Mouse (Mus musculus): ENCODE measurements at regions not wholly inside any gene's neighbourhood (a gene's known extent, or its start where the extent isn't known, plus 50 kb on each side); places are given as distances from the start of the nearest gene placed in this dataset.
"Not testable (repeated sequence)": the region's sequence is repeated elsewhere in the genome, so short reads cannot be mapped to it uniquely, and the experiment has no call there.

DNA sequence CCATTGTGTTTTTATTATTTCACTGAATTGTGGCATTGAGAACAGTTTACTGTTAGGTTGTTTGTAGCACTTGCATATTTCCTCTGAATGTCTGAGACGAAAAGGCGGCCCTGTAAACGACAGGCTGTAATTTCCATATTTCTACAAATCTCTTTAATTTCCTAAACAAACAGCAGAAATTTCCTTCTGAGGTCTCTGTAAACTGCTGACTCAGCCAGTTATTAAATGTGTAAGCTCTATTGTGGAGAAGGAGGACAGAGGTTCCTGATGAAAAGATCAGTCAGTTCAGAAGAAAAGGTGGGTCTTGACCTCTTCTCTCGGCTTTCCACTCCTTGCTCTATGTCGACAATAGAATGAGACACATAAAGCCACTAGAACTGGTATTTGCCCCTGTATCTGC is 256.0 kb upstream of the 1700008P02Rik start:
- no peak for DNase-seq

DNA sequence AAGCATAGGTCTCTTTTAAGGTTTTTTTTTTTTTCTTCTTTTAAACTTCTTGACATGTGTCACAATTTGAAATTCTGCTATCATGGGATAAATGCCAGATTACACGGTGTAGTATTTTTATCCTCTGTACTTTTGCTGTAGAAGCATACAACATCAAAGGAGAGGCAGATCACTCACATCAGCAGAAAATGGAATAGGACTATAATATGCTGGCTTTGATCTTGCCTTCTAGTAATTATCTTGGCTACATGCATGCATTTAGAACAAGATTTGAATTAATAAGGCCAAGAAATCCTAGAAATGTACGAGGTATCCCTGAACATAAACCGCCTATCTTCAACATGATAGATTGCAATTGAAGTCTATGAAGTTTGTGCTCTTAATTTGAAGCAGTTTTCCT is 251.9 kb upstream of the 1700008P02Rik start:
- no peak for DNase-seq

DNA sequence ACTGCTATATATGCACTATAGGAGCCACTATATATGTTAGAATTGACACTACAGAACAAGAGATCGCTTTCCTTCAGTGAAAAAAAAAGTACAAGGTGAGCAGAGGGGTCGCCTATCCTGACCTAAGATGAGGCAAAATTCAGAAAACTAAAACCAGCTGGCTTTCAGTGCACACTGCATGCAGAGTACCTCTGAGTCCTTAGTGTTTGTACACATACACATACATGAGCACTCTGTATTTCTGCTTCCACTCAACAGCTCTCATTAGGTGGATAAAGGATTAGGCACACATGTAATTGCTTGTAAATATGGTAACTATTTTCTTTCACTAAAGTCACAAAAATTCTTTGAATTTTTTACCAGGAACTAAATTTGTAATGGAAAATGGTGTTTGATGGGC is 251.5 kb upstream of the 1700008P02Rik start:
- no peak for DNase-seq

- DNase-seq, result no peak
Observed at GRCm38 (mm10) chr3:6866148-6866483, 245.9 kb upstream of the 1700008P02Rik start.

DNA sequence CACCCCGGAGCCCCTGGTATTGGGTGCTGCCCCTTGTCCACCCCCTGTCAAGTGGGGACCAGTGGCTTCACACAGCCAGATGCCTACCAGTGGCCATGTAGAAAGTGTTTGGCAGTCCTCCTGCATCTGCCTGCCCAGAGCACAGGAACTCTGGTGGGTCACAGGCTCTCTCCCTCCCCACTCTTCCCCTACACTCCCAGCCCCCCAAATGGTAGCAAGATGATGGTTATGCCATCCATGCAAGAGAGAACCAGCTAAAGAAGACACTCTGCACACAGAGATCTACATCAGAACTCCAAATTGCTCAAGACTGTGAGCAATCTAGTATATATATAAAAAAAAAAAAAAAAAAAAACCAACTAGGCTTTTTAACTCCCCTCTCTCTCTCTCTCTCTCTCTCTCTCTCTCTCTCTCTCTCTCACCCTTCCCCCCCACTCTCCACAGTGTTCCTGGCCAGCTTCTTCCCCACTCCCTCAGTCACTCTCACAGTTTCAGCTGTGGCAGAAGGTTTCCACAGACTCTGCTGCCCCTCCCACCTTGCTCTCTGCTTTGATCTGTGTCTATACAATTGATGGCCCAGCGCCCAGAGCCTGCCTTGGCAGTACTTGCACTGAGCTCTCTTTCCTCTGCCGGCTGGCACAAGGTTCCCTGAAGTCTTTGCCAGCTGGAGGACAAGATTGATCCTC is 245.4 kb upstream of the 1700008P02Rik start:
- DNase-seq, result no peak

- DNase-seq, result no peak
Observed at GRCm38 (mm10) chr3:6859866-6860180, 239.6 kb upstream of the 1700008P02Rik start.

GRCm38 (mm10) chr3:6858982-6859865 is 239.0 kb upstream of the 1700008P02Rik start:
- no peak for DNase-seq

GRCm38 (mm10) chr3:6819332-6819731 is 199.1 kb upstream of the 1700008P02Rik start:
- DNase-seq, result no peak

DNA sequence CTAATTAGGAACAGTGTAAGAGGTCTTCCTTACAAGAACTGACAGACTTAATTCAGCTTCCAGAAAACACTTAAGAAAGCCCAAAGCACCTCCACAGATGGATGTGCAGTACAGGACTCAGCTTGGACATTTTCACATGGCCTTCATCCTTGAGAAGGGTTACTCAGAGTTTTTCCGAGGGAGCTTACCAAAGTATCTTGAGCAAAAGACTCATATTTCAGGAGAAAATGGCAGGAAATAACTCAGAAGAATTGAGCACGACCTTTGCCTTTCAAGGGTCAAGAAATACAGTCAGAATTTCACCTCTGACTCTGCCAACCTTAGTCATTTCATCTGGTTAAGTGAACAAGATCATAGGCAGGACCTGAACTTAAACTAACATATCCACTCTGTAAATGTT is 192.1 kb upstream of the 1700008P02Rik start:
- no peak for DNase-seq

- no peak for DNase-seq
Observed at GRCm38 (mm10) chr3:6809381-6809950, 189.2 kb upstream of the 1700008P02Rik start.

DNA sequence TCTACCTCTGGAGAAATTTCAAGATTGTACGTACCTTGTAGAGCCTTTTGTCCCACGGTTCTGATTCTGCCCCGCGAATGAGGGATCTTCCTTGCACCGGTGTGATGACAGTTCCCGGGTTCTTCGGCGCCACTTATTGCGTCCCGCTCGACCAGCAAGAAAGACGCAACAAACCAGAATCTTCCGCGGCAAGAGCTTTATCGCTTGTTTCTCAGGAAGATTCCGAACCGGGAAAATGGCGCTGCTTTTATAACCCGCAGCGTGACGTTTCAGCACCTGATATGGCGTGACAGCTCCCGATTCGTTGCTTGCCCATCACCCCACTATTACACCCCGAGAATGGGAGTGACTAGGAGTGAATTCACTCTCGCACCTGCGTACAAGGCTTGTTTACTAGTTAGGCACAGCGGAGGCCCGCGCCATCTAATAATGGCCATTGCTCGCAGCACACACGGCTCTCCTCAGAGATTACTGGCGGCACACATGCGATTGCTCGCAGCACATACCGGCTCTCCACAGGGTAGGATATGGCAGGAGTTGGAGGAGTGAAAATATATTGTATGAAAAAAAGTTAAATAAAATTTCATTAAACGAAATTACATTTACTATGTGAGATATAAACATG is 180.0 kb upstream of the 1700008P02Rik start:
- not testable (repeated sequence) for DNase-seq

DNA sequence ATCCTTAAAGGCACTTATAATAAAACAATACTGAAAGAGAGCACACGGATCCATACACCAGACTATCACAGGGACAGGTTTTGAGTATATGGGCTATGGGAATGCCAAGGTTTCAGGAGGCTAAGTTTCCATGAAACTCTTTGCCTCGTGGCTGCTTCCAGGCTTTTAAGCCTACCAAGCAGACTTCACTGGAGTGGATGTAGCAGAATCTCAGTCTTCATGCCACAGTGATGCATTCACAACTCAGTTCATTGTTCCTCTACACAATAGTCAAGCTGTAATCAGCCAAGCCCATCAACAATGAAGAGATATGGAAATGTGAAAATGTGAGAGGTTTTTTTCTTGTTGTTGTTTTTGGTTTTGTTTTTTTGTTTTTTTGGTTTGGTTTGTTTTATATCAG is 148.3 kb upstream of the 1700008P02Rik start:
- DNase-seq, result no peak

- DNase-seq, result not testable (repeated sequence)
Observed at GRCm38 (mm10) chr3:6768085-6768484, 147.8 kb upstream of the 1700008P02Rik start.

DNA sequence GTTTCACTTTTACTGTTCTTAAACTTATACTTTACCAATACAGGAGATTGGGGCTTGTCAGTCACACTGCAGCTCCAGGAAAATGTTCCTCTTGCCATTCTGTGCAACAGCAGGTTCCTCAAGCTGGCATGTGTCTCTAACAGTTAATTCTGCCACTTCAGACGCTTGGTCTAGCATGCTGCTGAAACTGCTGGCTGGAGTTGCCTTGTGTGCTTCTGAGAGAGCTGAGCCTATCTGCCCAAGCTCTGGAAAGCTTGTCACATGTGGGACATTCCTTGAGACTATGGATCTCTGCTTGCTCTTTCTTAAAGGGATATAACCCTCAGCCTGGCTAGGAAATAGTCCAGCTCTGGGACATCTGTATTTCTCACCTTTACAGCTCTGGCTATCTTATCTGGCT is 138.9 kb upstream of the 1700008P02Rik start:
- DNase-seq, result no peak

DNA sequence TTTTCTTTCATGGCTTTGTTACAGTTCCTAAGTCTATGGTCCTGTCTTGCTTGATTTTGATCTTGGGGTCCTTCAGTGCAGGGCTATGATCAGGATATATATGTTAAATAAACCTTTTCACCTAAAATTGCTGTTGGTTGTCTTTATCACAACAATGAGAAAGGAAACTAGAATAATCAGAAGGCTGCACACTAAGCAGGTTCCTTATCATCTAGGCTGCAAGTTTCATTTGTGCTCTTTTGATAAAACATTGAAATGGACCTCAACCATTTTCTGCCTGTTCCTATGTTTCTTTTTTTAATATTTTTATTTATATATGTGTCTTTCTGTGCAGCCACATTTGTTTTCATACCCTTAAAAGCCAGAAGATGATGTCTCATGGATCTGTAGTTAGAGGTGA is 137.3 kb upstream of the 1700008P02Rik start:
- no peak for DNase-seq

DNA sequence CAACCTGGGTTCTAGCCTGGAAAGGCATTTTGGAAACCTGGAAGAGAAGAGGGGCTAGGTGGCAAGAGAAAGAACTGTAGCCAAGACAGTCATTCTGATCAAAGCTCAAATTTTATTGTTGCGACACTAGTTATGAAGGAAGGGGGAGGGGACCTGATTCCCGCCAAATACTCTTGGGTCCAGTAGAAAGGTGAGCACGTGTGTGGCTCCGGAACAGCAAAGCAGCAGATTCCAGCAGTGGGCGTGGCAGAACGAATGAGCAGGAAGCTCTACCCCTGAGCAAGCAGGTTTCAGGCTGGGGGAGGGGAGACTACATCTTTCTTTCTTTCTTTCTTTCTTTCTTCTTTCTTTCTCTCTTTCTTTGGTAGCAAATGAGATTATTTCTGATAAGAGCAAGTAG is 130.5 kb upstream of the 1700008P02Rik start:
- DNase-seq, result not testable (repeated sequence)

DNA sequence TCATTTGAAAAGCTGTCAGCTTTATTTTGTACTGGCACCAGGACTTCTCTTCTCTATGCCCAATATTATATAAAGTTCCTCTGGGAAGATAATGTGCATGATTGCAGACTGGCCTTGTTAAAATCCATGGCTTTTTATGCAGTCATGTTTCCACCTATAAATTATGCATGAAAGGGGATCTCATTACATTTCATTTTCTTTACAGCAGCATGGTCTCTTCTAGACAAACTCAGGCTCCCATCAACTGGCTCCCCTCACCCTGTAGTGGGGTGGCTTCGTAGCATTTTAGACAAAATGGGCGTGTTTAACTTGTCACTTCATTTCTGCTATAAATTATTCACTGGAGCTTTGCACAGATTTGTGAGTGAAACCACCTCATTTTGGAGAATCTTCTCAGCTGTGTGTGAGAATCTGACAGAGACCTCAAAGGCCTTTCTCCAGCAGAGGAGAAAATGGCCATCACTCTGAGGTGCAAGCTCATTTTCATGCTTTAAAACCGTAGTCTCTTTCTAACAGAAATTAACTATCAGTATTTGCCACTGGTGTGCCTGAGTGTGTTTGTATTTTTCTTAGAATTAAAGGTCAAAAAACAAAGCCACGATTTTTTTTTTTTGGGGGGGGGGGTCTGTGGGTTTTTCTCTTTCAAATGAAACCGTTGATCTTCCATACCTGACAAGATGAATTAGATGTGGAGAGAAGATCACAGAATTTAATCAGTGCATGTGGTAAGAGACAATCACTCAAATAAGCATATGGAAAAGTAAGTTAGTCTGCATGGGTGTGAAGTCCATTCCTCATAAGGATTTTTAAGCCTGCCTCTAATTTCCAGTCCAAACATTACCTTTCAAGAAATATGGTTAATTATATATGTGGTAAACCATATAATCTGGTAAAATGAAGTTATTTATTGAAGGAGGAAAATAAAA is 111.4 kb upstream of the 1700008P02Rik start:
- no peak for DNase-seq

DNA sequence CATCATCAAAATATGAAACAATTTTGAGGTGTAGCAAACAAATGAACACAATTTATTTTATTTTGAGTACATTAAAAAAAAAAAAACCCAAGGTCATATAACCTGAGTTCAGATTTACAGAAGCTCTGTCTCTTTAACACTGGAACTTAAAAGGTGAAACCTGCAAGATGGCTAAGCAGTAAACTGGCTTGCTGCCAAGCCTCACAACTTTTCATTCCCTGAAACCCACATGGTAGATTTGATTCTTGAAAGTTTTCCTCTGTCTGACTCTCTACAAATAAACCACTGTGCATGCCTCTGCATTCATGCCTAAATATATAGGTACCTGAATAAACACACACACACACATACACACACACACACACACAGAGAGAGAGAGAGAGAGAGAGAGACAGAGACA is 109.8 kb upstream of the 1700008P02Rik start:
- DNase-seq, result no peak

- DNase-seq, result no peak
Observed at GRCm38 (mm10) chr3:6683679-6684078, 63.4 kb upstream of the 1700008P02Rik start.

DNA sequence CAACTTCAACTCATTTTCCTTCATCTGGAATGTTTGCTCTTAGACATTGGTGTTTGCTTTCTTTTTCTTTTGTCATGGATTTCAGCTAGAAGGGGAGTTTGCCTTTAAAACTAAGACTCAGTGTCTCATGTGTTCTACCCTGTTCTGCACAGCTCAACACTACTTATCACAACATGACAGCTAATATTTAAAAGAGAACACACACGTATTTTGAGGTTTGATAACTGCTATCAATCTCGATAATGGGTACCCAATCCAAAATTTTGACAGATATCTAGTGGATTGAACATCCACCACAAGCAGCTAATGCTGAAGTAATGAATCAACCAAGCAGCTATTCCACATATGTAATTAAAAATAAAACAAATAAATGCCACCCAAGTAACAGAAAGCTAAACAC is 61.2 kb upstream of the 1700008P02Rik start:
- DNase-seq, result no peak

DNA sequence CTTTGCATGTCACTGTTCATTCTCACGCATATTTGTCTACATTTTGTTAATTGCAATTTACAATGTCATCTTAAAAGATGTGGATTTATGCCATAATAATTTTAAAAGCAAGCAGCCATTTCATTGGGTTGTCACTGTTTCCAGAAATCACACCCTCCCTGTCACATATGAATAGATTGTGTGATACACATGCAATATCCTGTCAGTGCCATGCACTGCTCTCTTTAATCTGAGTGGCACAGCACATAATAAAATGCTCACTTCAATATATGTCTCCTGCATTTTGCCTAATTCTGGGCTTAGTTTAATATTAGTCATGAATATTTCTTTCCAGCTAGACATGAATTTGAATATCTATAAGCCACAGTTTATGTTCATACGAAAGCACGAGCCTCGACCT is 56.1 kb upstream of the 1700008P02Rik start:
- no peak for DNase-seq

DNA sequence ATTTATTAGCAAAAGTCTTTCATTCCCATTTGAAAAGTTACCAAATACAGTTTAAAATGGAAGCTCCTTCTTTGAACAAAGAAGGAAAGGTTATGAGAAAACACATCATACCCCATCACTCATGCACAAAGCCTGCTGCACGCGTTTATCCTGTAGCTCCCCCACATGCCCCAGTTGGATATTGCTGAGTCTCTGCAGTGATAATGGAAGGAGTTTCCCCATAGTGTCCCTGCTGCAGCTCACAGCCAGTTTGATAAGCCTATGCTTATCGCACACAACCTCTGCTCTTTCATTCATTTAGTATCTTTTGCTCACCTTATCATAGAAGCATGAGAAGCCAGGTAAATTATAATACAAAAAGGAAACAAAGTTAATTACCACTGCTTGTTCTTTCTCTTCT is 55.1 kb upstream of the 1700008P02Rik start:
- peak; percentile 28 for DNase-seq
